Mouse (Mus musculus): ENCODE data around the gene Tbc1d10a.

Tbc1d10a gene

GRCm38 (mm10) chr11:4217914-4218629, 31.5 kb downstream of the Tbc1d10a start, which contains the start of gene Castor1:
Gene Castor1, plus strand, starts transcription at chr11:4218225.
- peak; percentile 52 for DNase-seq

DNA sequence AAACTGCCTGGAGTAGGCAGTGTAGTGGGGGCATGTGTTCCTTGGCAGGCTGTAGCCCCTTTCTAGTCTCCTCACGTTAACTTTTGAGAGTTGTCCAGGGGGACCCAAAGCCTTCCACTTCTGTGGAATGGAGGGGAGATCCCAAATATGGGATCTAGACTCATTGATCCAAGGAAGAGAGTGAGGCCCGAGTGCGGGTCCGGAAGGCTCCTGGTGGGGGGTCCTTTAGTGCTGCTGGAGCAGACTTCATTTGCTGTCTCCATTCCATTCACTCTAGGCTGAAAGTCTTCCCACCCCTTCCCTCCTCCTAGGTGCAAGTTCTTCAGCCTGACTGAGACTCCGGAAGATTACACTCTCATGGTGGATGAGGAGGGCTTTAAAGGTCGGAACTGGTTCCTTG, 32.0 kb downstream of the Tbc1d10a start:
- no peak for DNase-seq

- DNase-seq, result peak; percentile 57
These were observed 32.7 kb downstream of the Tbc1d10a start for GRCm38 (mm10) chr11:4219317-4219751.

GRCm38 (mm10) chr11:4219908-4220307, 33.3 kb downstream of the Tbc1d10a start:
- no peak for DNase-seq

DNA sequence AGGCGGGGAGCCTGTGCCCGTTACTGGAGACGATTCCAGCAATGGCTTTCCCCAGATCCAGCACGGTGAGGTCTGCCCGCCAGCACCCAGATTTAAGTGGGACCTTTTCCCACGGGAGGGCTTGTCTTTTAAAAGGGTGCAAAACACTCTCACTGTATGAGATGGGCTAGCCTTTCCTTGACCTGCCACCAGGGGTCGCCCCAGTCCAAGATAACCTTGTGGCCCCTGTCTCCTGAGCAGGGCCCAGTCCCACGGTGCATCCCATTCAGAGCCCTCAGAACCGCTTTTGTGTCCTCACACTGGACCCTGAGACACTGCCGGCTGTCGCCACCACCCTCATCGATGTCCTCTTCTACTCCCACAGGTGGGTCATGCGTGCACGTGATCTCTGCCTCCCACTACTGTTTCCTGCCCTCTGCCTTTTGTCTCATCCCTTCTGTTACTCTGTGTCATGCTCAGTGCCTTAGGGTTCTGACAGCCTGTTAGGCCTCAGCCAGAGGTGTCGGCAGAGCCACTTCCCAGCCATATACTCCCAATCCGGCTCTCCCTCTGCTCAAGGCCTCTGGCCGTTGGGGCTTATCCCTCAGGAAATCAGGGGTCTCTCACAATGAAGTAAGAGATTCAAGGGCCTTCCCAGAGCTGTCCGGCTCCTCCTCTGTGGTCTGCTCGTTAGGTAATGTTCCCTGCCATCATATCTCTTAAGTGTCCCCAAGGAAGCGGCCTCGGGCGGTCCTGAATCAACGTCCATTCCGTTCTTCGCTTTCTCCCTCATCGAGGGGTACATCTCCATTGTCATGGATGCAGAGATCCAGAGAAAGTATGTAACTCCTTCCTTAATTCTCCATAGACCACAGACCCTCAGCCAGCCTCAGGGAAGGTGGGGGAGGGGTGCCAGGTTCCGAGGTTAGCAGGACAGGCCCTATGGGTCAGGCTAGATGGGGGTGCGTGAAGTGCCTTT, 34.1 kb downstream of the Tbc1d10a start:
- DNase-seq, result peak; percentile 73

- no peak for DNase-seq
These were observed 35.7 kb downstream of the Tbc1d10a start for GRCm38 (mm10) chr11:4222046-4222950.

DNA sequence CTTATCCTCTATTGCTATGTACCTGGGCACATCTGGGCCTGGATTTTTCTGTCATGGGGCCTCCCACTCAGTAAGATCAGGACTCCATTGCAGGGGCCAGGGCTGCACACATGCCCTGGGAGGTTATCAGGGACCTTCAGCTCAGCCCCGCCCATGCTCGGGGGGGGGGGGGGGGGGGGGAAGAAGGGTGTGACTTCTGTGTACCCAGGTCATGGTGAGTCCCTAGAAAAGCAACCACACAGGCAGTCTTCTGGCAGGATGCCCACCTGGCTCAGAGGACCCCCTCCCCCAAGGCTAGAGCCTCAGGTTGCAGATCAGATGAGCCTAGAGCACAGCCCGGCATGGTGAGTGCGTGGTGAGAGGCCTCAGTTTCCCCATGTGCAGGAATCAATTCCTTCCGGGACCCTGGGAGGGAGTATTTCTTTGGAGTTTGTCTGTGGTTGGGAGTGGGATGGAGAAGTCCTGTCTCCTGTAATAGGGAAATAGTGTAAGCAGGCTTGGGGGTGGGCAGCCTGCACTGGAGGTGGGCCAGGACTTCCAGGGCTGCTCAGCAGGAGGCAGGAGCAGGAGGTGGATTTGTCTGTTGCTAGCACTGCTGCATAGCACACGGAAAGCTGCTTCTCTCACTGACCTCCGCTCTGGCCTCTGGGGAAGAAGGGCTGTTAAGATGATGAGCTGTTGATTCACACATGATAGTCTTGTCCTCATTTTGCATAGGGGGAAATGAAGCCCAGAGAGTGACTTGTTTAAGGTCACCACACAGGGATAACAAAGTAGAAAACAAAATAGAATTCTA, 37.0 kb downstream of the Tbc1d10a start:
- DNase-seq, result no peak

DNA sequence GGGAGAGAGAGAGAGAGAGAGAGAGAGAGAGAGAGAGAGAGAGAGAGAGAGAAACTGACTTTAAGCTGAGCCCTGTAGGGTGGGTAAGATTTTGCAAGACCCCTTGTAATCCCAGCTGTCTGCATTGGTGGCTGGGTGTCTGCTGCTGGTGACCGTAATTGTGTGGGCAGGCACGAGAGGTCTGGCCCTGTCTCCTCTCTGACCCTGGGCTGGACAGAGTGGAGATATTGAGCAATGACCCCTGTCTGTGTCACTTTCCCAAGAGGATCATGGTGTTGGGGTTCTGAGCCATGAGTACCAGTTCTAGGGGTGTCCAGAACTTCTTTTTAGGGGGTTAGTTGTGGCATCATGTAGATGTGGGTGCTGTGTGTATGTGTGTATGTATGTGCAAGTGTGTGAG, 37.6 kb downstream of the Tbc1d10a start:
- no peak for DNase-seq

DNA sequence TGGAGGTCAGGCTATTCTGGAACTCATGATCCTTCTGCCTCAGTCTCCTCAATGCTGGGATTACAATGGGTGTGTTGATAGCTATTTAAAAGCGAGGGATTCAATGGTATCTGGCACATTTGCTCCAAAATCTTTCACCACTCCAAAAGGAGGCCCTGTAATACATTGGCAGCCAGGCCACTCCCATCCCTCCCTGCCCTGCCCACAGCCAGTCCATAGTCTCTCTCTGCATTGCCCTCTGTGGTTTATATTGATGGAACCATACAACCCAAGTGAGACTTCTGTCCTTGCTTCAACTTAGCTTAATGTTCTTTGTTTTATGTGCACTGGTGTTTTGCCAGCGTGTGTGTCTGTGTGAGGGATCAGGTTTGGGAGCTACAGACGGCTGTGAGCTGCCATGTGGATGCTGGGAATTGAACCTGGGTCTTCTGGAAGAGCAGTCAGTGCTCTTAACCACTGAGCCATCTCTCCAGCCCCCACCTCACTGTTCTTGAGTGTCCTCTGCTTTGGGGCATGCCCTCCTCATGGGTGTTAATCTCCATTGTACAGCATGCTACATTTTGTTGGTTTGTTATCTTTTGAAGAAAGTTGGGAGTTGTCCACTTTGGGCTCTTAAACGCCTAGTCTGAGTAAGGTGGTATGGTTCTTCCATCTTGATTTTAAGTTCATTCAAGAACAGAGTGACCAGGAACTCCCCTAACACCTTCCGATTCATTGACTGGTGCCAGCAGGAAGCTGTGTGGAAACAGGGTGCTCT, 40.2 kb downstream of the Tbc1d10a start:
- no peak for DNase-seq

DNA sequence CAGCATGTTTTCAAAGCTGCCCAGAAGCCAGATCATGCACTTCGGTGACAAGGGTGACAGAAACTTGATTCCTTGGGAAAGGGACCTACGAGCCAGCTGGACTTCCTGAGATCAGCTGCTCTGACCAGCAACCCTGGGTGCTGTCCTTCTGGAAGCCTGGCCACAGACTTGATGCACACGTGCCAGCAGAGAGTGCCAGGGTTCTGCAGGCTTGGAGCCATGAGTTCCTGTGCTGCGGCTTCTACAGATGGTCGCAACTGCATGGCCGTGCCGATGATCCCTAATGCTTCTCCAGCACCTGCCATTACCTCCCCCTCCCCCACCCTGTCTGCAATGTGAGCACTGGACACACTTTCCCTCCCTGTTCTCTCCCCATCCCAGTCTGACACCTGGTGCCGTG, 41.9 kb downstream of the Tbc1d10a start:
- DNase-seq, result peak; percentile 92

- no peak for DNase-seq
These were observed 43.3 kb downstream of the Tbc1d10a start for GRCm38 (mm10) chr11:4229841-4230240.

DNA sequence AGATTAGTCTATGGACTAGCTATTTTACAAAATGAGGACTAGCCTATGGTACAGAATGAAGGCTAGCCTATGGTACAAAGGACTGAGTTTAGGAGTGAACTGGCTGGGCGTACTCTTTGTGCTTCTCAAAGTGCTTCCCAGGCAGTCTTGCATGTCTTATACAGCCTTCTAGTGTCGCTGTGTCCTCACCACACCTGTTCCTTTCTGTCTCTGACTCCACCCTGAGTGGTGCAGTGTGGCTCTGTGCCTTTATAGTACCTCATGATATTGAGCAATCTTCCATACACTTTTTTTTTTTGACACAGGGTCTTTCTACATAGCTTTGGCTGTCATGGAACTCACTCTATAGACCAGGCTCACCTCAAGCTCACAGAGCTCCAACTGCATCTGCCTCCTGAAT, 44.8 kb downstream of the Tbc1d10a start:
- no peak for DNase-seq

GRCm38 (mm10) chr11:4232644-4233043, 46.1 kb downstream of the Tbc1d10a start:
- DNase-seq, result no peak

GRCm38 (mm10) chr11:4235052-4235655, 48.6 kb downstream of the Tbc1d10a start:
- no peak for DNase-seq

DNA sequence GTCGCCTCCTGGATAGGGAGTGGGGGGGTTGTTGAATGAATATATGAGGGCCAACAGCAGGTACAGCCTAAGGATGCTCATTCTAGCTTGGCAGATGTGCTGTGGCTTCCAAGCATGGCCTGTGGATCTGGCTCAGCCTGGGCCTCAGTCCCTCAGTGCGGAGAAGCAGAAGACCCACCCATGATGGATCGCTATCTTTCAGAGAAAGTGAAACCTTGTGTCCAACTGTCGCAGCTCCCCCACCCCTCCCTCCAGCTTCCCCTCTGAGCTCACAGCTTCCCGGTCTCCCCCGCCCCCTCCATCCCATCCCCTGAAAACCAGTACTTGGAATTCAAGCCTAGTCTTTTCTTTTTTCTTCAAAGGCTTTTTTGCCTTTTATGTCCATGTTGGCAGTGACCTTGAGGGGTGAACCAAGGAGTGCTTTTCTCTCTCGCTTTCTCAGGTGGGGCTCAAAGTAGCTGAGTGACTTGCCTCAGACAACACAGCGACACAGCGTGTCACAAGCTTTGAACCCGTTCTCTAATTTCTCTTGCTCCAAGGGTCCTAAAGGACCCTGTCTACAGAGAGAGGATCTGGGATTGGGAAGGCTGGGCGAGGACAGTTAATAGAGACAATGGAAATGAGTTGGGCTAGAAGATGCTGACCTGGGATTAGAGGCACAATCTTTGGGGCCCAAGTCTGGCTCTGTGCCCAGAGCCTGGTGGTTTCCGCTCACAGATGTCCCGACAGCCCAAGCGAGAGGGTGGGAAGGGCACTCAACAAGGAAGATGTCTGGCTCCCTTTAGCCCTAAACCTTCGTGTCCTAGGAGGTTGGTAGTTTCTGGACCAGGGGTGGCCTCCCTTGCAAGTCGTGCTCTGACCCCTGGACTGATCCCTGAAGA, 49.3 kb downstream of the Tbc1d10a start, which contains the start of gene Osm:
Gene Osm, plus strand, starts transcription at position 756 of the 881 bp plus-strand sequence.
- no peak for DNase-seq

DNA sequence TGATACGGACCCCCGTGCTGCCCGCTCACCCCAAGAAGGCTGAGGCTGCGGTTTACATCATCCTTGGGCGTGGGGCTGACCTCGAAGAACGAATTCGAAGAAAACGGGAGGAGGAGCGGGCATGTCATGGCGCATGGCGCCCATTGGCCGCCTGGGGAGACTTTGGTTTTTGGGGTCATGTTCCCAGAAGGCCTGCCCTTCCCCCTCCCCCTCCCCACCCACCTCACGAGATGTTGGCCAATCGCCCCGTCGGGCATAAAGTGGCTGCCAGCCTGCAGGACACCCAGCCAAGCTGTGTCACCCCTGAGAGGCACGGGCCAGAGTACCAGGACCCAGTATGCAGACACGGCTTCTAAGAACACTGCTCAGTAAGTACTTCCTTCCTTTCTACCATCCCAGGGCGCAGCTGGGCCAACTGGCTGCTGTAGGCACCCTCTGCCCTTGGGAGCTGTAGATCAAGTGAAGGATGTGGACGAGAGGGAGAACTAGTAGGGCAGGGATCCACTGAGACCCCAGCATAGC, 50.0 kb downstream of the Tbc1d10a start:
- DNase-seq, result no peak

DNA sequence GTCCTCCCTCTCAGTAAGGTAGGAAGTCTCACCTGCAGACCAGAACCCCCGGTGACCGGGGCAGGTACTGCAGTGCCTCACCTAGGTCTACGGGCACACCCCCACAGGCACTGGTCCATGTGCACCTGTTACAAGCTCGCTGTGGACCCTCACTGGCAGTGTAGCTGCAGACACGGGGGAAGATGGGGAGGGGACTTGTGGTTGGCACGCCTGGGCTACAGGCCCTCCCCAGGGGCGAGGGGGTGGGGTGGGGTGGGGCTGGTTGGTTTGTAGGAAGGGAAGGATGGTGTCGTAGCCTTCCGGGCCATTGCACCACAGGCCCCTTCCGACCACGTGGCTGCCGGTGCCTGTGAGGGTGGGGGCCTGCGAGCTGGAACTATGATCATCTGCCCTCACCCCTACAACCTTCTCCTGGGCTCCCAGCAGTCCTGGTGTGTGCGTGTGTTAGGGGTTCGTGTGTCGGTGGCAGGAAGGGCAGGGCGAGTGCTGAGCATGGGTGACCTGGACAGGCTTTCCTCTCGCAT, 50.9 kb downstream of the Tbc1d10a start:
- no peak for DNase-seq

GRCm38 (mm10) chr11:4238167-4238566, 51.6 kb downstream of the Tbc1d10a start:
- no peak for DNase-seq

GRCm38 (mm10) chr11:4239691-4240090, 53.1 kb downstream of the Tbc1d10a start:
- no peak for DNase-seq
